Mouse (Mus musculus): ENCODE data around the gene Gys2.
"Not testable (repeated sequence)": the region's sequence is repeated elsewhere in the genome, so short reads cannot be mapped to it uniquely, and the experiment has no call there.

Gys2 gene

DNA sequence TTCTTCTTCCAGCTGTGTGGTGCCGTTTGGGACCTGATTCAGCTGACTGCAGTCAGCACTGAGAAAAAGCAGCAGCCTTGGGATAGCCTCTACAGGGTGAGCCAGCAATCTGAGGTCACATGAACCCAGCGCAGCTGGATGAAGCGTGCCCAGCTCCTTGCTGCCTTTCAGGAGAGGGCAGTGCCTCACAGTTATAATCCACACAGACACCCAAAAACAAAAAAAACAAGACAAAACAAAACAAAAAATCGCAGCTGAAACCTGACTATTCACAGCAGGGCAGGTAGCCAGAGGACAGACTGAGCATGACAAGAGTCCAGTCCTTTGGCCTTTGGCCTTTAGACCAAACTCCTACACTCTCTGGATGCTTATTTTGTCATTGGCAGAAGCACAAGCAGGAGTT lies at the start of gene Gys2:
TSS of gene Gys2 (minus strand) at position 309 of the 403 bp plus-strand sequence.
- no peak for DNase-seq (ENCODE audit: low read depth, low spot score)

- DNase-seq (ENCODE audit: low read depth, low spot score), result no peak
Observed at GRCm38 (mm10) chr6:142521591-142522110, 48.7 kb upstream of the Gys2 start.

GRCm38 (mm10) chr6:142519110-142519509 lies 46.2 kb upstream of the Gys2 start:
- peak; percentile 60 for DNase-seq (ENCODE audit: low read depth, low spot score)

GRCm38 (mm10) chr6:142515379-142515778 lies 42.5 kb upstream of the Gys2 start:
- not testable (repeated sequence) for DNase-seq (ENCODE audit: low read depth, low spot score)

GRCm38 (mm10) chr6:142514912-142515311 lies 42.0 kb upstream of the Gys2 start:
- DNase-seq (ENCODE audit: low read depth, low spot score), result peak; percentile 64

DNA sequence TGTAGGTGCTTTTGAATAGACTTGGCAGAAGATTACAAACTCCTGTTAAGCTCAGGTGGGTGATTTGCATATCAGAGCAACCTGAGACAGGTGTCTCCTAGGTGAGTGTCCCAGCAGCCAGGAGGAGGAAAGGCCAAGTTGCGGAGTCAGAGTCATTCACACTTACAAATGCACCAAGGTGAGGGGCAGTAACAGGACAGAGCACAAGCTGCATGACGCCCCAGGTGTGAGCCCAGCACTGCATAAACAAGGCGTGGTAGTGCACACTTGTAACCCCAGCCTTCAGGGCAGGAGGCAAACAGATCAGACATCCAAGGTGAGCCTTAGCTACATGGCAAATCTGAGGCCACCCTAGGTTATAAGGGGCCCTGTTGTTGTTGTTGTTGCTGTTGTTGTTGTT lies 40.0 kb upstream of the Gys2 start:
- DNase-seq (ENCODE audit: low read depth, low spot score), result no peak

DNA sequence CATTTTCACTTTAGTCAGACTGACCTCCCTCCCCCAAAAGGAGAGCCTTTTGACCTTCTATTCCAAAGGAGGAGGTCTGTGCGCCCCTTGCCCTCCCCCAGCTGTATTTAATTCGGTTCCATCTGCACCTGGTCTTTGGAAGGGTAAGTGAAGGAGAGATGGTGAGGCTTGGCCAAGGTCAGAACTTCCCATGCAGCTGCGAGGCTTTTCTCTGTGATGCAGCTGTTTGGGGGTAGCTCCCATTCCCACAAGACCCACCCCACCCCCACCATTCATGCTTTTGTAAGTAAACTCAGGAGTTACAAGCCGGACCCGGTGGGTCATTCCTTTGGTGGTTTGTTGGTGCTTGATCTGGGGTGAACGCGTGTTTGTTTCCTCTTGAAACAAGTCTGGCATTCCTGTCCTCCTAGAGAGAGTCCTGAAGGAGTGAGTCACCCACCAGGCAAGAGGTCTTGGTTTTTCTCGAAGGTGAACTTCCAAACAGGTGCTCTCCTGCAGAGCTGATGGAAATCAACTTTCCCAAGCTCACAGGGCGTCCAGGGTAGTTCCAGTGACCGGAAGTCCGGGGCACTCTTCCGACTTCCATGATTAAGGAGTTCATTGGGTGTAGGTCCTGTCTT lies 38.7 kb upstream of the Gys2 start:
- no peak for DNase-seq (ENCODE audit: low read depth, low spot score)

DNA sequence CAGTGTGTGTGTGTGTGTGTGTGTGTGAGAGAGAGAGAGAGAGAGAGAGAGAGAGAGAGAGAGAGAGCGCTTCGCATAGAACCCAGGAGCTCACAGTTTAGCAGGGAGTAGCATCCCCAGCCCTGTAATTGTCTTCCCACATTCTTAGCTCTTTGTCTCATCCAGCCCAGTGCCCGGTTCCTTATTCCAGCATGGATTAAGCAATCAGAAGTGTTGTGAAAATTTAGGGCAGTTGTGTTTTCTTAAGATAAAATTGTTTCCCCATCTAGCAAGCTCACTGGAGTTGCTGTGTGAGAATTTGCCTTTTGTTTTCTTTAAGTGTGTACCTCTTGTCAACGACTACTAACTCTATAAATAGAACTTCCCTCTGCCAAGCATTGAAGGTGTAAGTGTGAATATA lies 35.8 kb upstream of the Gys2 start:
- DNase-seq (ENCODE audit: low read depth, low spot score), result no peak

GRCm38 (mm10) chr6:142507785-142508162 lies 34.9 kb upstream of the Gys2 start, which contains the start of gene Ldhb:
Gene Ldhb (minus strand): TSS chr6:142507957.
- DNase-seq (ENCODE audit: low read depth, low spot score), result peak; percentile 87

DNA sequence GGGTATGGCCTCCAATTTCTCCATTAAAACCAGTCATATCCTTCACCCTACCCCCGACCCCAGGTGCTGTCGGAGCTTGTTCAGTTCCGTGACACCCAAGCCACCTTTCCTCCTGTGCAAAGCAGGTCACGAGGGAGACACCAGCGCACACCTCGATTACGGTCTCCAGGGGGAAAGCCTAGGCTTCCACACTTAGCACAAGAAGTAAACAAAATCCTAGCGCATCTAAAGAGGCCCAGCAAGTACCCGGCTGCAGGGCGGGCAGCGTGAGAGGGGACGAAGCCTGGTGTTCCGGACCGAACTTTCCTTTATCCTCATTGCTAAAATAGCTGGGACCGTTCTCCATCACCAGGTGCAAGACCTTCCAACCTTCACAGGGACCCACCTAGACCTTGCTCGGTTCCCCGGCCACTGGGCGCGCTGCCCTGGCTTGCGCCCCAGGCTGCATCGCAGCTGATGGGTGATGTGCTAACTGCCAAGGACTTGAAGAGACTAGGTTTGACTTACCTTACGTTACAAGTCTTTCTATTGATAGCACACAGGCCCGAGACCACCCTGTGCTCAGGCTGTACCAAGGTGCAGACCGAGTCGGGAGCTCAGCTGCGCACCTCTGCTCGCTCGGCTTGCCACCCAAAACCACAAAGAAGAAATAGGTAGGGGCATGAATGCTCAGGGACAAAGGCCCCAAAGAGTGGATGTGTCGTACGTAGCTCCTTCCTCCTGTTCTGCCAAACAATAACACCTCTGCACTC lies 34.3 kb upstream of the Gys2 start:
- DNase-seq (ENCODE audit: low read depth, low spot score), result peak; percentile 11

DNA sequence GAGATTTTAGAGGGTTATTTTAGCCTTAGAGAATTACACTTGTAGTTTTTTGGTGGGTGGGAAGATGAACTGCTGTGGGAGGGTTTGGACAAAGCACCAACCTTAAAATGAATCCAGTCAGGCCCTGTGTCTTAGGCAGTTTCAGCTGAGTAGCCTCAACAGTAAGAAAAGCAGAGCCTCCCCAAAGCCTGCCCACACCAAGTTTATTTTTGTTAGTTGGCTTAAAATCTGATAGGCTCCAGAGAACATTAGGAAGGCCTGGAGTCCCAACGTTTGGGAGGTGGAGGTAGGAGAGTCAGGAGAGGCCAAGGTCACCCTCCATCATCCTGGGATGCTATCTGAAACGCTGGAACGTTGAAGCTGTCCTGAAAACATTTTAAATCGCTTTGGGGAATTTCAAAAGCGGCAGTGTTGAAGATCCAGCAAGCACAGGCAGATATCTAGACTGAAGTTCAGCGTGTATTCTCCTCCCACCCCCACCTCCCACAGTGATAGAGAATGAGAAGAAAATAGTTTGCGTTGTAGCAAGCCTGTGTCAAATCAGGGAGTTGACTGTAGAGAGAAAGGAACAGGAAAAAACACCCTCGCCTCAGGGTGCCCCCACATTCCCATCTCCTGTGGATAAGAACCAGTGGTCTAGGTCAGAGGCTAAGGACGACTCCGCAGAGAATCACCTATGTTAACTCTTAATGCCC lies 33.6 kb upstream of the Gys2 start:
- no peak for DNase-seq (ENCODE audit: low read depth, low spot score)

DNA sequence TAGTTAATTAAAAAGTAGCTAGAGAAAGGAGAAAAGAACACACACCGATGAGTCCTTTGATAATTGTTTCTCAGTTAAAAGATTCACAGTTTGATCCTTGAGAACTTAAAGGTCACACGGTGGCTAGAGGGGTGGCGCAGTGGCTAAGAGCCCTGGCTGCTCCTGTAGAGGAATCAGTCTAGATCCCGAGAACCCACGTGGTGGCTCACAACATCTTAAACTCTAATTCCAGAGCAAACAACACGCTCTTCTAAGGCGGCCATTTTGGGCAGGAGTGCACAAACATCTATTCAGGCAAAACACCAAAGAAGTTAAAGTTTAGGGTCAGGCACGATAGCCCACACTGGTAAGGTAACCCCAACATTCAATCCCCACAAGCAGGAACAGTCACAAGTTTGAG lies 30.7 kb upstream of the Gys2 start:
- DNase-seq (ENCODE audit: low read depth, low spot score), result no peak

DNA sequence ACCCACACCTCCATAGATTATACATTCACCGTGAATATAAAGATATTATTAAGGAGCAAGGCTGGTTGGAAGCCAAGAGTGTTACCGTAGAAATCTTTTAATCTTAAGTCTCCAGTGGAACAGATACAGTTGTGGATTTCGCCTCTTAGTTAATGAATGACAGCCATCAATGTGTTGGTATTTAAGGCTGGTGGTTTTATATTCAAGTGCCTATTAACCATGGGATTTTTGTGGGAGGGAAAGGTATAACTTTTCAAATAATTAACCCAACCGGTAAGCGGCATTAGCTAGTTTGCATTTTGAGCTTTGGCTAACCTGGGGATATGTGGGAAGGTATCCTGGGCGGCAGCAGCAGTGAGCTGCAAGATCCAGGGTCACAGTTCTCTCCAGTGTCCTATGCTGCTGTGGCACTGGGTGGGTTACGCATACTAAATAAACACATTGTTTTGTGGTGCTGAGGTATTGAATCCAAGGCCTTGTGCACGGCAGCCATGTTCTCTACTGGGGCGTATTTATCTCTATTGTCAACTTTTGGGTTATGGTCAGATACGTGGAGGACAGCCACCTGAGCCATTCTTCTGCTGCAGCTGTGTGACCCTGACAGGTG lies 29.7 kb upstream of the Gys2 start:
- no peak for DNase-seq (ENCODE audit: low read depth, low spot score)

- not testable (repeated sequence) for DNase-seq (ENCODE audit: low read depth, low spot score)
Observed at GRCm38 (mm10) chr6:142490114-142490513, 17.2 kb upstream of the Gys2 start.

DNA sequence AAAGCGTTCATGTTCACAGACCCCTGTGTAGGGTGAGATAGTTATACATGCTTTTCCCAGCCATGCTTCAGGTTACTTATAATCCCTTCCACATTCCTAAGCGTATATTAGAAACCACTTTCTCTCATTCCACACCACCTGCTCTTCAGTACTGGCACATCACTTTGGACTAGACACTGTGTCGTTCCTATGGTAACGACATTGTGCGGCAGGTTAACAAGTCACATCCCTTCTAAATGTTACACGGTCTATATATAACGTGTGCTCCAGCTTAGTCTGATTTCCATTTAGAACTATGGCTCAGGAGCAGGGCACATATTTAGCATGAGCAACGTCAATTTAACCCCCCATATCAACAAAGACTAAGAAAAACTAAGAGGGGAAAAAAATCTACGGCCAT lies 14.7 kb upstream of the Gys2 start:
- DNase-seq (ENCODE audit: low read depth, low spot score), result no peak

- DNase-seq (ENCODE audit: low read depth, low spot score), result no peak
Observed at GRCm38 (mm10) chr6:142485478-142486123, 12.7 kb upstream of the Gys2 start.

- DNase-seq (ENCODE audit: low read depth, low spot score), result peak; percentile 33
Observed at GRCm38 (mm10) chr6:142477239-142477638, 4.3 kb upstream of the Gys2 start.

DNA sequence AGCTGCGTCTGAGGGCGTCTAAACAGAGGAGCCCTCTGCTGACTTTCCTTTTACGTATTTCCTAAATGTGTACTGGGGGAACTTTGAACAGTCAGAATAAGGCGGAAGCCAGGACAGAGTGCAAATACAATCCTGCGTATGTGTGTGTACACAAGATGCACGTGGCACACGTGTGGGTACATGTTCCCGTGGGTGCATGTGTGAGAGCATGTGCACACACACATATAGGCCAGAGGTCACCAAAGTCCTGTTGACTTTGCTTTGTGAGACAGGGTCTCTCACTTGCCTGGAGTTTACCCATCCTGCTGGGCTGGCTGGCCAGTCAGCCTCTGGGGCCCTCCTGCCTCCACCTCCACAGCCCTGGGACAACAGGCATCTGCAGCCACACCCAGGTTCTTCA lies 1.8 kb downstream of the Gys2 start:
- DNase-seq (ENCODE audit: low read depth, low spot score), result no peak

DNA sequence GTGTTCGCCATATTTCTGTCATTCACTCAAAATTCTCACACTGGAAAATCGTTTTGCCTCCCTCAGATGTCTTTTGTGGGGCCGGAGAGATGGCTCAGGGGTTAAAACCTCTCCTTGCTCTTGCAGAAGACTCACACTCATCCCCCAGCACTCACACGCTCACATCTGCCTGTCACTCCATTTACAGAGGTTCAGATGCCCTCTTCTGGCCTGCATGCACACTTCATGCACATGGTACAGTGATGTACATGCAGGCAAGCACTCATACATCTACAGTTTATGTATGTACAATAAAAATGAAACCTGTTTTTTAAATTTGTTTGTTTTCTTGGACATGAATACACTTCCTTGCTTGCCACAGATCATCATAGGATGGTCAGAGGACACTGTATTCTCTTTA lies 3.3 kb downstream of the Gys2 start:
- peak; percentile 29 for DNase-seq (ENCODE audit: low read depth, low spot score)

GRCm38 (mm10) chr6:142462194-142462593 lies 10.7 kb downstream of the Gys2 start:
- DNase-seq (ENCODE audit: low read depth, low spot score), result no peak

- DNase-seq (ENCODE audit: low read depth, low spot score), result no peak
Observed at GRCm38 (mm10) chr6:142459017-142459678, 13.8 kb downstream of the Gys2 start.
